Mouse (Mus musculus) ES-CJ7 (cell line): ENCODE measurements around the gene Cdk2ap2.
"Not testable (repeated sequence)": the region's sequence is repeated elsewhere in the genome, so short reads cannot be mapped to it uniquely, and the experiment has no call there.

Experiments used
- DNase-seq: peaks from one replicate; pipeline ENCODE4 v3.0.0; 2011; ENCODE audit warnings: low read depth, low spot score

Cdk2ap2 gene

DNA sequence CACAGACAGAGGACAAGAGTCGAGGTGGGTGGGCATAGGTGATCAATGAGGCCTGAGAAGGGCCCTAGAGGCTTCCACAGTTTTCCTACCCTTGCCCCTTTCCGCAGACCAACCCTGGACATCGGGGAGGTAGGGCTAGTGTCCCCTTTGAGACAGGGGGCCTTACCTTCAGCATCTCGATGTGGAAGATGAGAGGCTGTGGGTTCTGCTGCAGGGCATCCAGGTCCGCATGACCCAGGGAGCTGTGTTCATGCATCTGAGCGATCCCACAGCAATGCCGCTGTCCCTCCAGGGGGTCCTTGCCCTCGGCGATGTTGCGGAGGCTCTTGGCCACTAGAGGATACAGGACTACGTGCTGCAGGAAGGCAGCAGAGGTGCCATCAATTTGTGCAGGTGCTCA lies 18.8 kb downstream of the Cdk2ap2 start:
- DNase-seq, result no peak

GRCm38 (mm10) chr19:4117006-4117405 lies 20.0 kb downstream of the Cdk2ap2 start:
- no peak for DNase-seq

DNA sequence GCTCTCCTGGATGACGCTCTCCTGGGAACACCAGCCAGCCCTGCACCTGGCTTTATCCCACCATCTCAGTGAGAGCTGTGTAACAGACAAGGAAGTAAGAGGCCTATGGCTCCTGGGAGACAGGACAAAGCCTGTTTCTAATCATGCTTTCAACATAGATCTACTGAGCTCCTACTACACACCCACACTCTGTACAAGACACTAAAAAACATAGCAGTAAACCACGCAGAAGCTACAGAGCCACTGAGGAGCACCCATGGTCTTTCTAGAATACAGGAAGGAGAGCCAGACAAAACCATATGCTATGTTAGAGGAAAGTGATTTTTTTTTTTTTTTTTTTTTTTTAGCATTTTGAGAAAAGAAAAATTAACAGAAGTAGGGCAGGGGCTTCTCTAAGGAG lies 21.4 kb downstream of the Cdk2ap2 start:
- DNase-seq, result no peak

DNA sequence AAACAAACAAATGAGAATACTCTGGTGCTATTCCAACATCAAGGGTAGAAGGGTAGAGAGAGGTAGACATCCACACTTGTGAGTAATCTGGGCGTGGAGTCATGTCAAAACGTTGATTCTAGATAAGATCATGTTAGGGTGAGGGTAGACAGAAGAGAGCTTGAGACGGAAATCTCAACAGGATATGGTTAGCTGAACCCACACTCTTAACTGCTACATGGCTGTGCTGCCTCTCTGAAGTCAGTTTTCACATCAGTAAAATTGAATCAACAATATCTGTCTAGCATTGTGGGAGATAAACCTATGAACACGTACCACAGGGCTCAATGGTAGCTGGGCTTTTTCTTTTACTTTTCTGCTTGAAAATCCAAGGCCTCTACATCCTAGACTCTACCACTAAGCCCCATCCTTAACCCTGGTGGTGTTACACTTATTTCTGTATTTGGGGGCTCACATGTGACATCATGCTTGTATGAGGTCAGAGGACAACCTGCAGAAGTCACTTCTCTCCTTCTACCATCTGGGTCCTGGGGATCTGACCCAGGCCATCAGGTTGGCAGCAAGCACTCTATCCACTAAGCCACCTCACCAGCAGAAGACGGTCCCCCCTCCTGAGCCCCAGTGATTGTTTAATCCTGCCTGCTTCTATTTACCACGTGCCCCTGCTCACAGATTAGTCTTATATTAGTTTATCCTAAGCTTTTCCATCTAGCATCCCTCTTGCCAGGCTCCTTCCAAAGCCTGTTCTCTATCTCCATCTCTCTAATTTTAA lies 22.9 kb downstream of the Cdk2ap2 start:
- DNase-seq, result no peak

DNA sequence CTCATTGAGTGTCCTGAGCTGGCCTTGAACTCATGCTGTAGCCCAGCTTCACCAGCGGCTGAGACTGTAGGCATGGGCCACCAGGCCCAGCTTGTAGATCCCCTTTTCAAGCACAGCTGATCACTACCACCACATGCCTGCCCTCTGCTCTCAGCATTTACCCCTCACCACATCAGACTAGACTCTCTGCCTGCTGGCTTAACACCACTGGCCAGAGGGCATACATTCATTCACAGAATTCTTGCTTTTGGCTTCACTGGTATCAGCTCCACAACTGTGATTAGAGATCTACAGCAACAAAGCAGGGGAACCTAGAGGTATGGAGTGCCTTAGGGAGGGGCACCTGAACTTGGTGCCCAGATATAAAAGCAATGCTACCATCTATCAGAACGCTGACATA lies 23.5 kb downstream of the Cdk2ap2 start:
- DNase-seq, result no peak

DNA sequence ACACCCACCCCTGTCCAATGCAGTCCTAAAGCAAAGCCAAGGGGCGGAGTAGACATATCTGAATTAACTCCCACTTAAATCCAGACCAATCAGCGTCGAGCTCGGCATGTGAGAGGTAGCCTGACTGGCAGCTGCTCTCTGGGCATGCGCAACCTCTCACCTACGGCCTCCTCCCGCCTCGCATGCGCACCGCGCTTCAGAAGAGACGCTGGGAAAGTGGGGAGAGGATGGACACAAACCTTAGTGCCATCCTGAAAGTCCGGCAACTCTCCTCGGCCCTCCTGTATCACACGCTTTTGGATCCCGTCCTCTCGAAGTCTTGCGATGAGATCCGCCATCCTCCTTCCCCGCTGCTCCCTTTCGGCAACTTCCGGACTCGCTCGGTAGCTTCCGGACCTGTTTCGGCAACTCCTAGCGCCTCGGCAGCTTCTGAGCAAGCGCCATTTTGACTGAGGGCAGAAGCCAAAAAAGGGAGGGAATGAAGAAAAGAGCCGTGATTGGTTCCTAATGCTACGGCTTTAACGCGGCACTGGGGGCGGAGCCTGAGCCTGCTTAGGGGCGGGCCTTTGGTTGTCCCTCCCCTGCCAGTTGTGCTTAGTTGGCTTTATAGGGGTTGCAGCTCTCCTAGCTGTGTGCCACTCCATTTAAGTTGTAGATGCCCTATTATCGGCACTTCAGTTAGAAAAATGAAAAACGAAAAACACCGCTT lies 24.3 kb downstream of the Cdk2ap2 start:
- peak; percentile 98 for DNase-seq

DNA sequence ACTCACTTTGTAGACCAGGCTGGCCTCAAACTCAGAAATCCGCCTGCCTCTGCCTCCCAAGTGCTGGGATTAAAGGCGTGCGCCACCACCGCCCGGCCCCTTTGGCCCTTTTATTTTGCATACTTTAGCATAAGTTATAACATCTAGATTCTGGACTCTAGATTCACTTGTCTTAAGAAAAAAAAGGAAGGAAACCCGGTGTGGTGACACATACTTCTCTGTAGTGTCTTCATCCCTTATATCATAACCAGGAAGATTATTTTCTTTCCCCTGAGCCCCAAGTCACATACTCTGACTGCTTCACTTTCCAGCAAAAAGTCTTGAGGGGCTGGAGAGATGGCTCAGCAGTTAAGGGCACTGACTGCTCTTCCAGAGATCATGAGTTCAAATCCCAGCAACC lies 24.9 kb downstream of the Cdk2ap2 start:
- not testable (repeated sequence) for DNase-seq

- DNase-seq, result no peak
Observed at GRCm38 (mm10) chr19:4122411-4123370, 25.7 kb downstream of the Cdk2ap2 start.

DNA sequence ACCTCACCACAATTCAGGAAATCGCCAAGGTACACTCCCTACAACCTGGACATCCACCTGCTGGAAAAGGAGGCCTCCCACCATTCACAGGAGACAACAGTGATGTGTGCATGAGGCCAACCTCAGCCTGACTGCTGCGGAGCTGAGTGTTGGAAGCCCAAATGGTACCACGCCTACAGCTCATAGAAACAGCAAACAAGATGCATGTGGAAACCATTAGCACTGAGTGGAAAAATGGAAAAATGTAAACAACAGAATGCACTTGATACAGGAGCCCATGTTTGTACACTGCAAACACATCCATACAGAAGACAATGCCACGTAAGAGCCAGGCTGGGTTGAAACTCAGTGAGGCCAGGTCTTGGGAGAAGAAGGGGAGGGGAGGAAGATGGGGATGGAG lies 27.4 kb downstream of the Cdk2ap2 start:
- no peak for DNase-seq

GRCm38 (mm10) chr19:4125268-4125667 lies 28.3 kb downstream of the Cdk2ap2 start:
- DNase-seq, result not testable (repeated sequence)

DNA sequence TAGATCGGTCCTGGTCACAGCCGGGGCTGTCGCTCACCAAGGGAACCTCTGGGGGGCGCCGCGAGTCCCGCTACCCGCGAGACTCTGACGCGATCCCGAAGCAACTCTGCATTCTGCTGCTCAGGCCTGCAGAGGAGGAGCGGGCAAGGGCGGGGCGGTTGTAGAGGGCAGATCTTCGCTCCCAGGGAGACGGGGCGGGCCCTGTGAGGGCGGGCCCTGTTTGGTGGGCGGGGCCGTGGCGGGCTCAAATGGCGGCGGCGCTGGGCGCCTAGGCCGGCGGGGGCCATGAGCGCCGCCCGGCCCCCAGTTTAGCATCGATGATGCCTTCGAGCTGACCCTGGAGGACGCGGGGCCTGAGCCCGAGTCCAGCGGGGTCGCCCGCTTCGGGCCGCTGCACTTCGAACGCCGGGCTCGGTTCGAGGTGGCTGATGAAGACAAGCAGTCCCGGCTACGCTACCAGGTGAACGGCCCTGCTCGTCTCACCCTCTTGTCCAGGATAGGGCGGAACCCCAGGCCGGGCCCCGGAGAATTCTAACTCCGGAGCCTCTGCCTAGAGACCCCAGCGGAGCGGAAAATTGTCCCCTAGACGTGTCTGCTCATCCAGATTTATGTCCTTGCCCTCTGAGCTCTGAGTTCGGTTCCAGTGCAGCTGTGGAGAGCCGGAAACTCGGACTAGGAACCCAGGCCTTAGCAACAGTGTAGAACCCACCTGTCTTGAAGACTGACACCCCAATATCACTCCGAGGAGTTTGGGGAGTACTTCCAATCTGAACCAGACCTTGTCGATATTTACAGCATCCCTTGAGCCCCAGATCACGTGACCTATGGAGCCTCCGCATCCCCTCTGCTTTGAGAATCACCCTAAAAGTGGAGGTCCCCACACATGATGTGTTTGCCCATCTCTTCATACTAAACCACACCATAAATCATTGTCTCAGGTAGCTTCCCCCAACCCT lies 29.0 kb downstream of the Cdk2ap2 start, which contains the start of gene Aip:
Aip (minus strand) TSS at position 118 of the 956 bp plus-strand sequence.
- peak; percentile 98 for DNase-seq

GRCm38 (mm10) chr19:4126759-4127495 lies 29.9 kb downstream of the Cdk2ap2 start:
- DNase-seq, result no peak

GRCm38 (mm10) chr19:4129462-4129861 lies 32.5 kb downstream of the Cdk2ap2 start:
- no peak for DNase-seq

DNA sequence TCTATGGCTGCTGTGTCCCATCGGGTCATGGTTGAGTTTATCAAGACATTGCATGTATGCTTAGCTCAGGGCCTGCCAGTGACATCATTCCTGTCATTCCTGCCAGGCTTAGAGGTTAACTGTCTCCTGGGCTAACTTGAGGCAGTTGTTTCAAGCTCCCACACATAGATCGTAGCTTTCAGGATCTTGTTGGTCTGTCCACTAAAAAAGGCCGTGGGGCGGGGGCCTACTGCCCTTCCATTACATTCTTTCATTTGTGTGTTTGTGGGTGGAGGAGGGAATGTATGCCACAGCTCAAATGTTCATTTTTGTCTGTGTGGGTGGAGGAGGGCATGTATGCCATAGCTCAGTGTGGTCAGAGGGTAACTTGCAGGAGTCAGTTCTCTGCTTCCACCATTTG lies 33.1 kb downstream of the Cdk2ap2 start:
- DNase-seq, result no peak

DNA sequence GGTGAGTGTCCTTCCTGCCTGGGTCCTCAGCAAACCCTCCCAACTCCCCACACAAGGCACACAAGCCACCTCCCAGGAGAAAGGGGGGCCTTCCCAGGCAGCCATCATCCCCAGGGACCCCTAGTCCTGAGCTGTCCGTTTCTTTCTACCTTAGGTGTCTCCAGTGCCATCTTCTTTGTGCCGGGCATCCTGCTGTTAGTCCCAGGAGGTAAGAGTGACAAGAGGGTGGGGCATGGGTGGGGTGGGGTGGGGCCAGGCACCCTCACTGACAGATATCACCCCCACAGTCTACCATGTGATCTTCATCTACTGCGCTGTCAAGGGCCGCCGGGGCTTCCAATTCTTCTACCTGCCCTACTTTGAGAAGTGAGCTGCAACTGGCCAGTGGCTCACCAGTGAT lies 34.1 kb downstream of the Cdk2ap2 start:
- no peak for DNase-seq

DNA sequence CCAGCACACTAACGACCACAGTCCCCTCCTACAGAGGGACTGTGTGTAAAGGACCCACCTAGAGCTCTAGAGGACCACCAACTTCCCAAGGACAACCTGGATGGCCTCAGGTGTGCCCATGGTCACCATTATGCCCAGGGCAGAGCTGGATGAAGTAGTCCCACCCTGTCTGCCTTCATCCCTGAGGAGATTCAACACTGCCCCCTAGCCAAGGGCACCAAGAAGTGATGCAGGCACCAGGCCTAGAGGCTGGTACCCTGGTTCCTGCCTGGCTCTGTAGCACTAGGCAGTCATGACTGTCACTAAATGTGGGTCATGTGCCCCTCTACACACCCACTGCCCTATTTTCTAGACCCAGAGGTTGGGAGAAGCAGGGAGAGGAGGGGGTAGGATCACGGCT lies 34.8 kb downstream of the Cdk2ap2 start:
- DNase-seq, result no peak

GRCm38 (mm10) chr19:4134354-4134753 lies 37.4 kb downstream of the Cdk2ap2 start:
- DNase-seq, result no peak

- DNase-seq, result peak; percentile 58
Observed at GRCm38 (mm10) chr19:4135229-4135962, 38.4 kb downstream of the Cdk2ap2 start.

GRCm38 (mm10) chr19:4135963-4136345 lies 39.0 kb downstream of the Cdk2ap2 start:
- DNase-seq, result peak; percentile 71
